Mouse (Mus musculus): ENCODE results near the gene Shb. TPM values are rescaled to one million over a fixed set of nuclear protein-coding genes. Genes with fewer than 3 reads are reported as not detected.
A peak's percentile ranks its signal among the peaks of the same experiment; 100 is the strongest.

Shb gene
- polyA plus RNA-seq, 1 experiment, result 46.3 TPM

GRCm38 (mm10) chr4:45464941-45465340, 67.3 kb downstream of the Shb start:
- Histone ChIP-seq H3K36me3 (ENCODE audit: control insufficient read depth, insufficient read depth) (peaks cover 6% of the 10 kb centered on the region), H3K4me2 (ENCODE audit: low read depth) (no peak overlapping the region), H3K27me3 (ENCODE audit: control insufficient read depth, insufficient read depth, insufficient read length) (no peaks in the 10 kb centered on the region), H3K79me2 (ENCODE audit: control insufficient read depth, insufficient read depth) (peaks cover 52% of the 10 kb centered on the region), H3ac (ENCODE audit: control insufficient read depth, insufficient read length) (no peak overlapping the region), H3K4me3 (no peak overlapping the region)
- no peak for TF ChIP-seq TCF12 (IDR thresholded peaks at IDR 0.05; ENCODE audit: insufficient read depth, poor library complexity, severe bottlenecking)
- no peak for TF ChIP-seq E2F4 (IDR thresholded peaks at IDR 0.05; ENCODE audit: insufficient read depth)
- TF ChIP-seq MYOG (IDR thresholded peaks at IDR 0.05; ENCODE audit: control insufficient read depth in 1 of 3, insufficient read depth in 1 of 3, insufficient read length in 2 of 3, low read depth in 2 of 3), result no peak
- TF ChIP-seq MYOD1 (IDR thresholded peaks at IDR 0.05; ENCODE audit: control insufficient read depth in 1 of 3, insufficient read length in 2 of 3, low read depth in 2 of 3), result no peak
- no peak for TF ChIP-seq POLR2AphosphoS2 (IDR thresholded peaks at IDR 0.05; ENCODE audit: insufficient read length, low read depth)
- TF ChIP-seq REST (IDR thresholded peaks at IDR 0.05; ENCODE audit: insufficient read depth, insufficient read length), result no peak
- no peak for TF ChIP-seq MAX (IDR thresholded peaks at IDR 0.05; ENCODE audit: low read depth)
- no peak for TF ChIP-seq CEBPB (IDR thresholded peaks at IDR 0.05; ENCODE audit: insufficient read depth, poor library complexity, severe bottlenecking)
- TF ChIP-seq USF1 (IDR thresholded peaks at IDR 0.05; ENCODE audit: low read depth), result no peak
- TF ChIP-seq POLR2A (IDR thresholded peaks at IDR 0.05; ENCODE audit: insufficient read length, low read depth), result no peak
- no peak for TF ChIP-seq TCF3 (IDR thresholded peaks at IDR 0.05; ENCODE audit: insufficient read length, low read depth)

DNA sequence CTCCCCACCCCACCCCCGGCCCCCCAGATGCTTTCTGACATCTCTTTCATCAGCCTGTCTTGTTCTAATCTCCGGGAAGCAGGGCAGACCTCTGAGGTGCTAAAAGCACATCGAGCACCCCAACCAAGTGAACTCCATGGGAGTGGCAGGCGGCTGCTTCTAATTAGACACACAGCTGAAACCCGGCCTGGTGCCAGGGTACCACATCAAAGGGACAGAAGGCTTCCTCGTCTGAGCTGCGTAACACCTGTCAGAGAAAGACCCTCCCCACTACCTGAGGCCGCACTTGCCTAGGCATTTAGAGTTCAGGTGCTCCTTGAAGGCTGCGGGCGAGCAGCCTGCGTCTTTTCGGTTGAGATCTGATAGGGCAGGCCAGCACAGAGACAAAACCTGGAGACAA, 67.7 kb downstream of the Shb start:
- Histone ChIP-seq H3K36me3 (ENCODE audit: control insufficient read depth, insufficient read depth) (peaks cover 6% of the 10 kb centered on the region), H3ac (ENCODE audit: control insufficient read depth, insufficient read length) (no peak overlapping the region), H3K79me2 (ENCODE audit: control insufficient read depth, insufficient read depth) (peaks cover 48% of the 10 kb centered on the region), H3K27me3 (ENCODE audit: control insufficient read depth, insufficient read depth, insufficient read length) (no peaks in the 10 kb centered on the region), H3K4me3 (no peak overlapping the region), H3K4me2 (ENCODE audit: low read depth) (no peak overlapping the region)
- no peak for TF ChIP-seq SRF (IDR thresholded peaks at IDR 0.05; ENCODE audit: control insufficient read depth, insufficient read length, low read depth)
- TF ChIP-seq REST (IDR thresholded peaks at IDR 0.05; ENCODE audit: insufficient read depth, insufficient read length), result no peak
- TF ChIP-seq TCF3 (IDR thresholded peaks at IDR 0.05; ENCODE audit: insufficient read length, low read depth), result no peak
- no peak for TF ChIP-seq POLR2AphosphoS2 (IDR thresholded peaks at IDR 0.05; ENCODE audit: insufficient read length, low read depth)
- no peak for TF ChIP-seq USF1 (IDR thresholded peaks at IDR 0.05; ENCODE audit: low read depth)

- Histone ChIP-seq H3K79me2 (ENCODE audit: control insufficient read depth, insufficient read depth) (peaks cover 45% of the 10 kb centered on the region), H3K4me3 (no peak overlapping the region), H3K4me2 (ENCODE audit: low read depth) (no peak overlapping the region), H3K36me3 (ENCODE audit: control insufficient read depth, insufficient read depth) (peaks cover 6% of the 10 kb centered on the region), H3ac (ENCODE audit: control insufficient read depth, insufficient read length) (no peak overlapping the region), H3K27me3 (ENCODE audit: control insufficient read depth, insufficient read depth, insufficient read length) (no peaks in the 10 kb centered on the region)
- TF ChIP-seq E2F4 (IDR thresholded peaks at IDR 0.05; ENCODE audit: insufficient read depth) (no peak), MYOG (IDR thresholded peaks at IDR 0.05; ENCODE audit: control insufficient read depth in 1 of 3, insufficient read depth in 1 of 3, insufficient read length in 2 of 3, low read depth in 2 of 3) (no peak), SRF (IDR thresholded peaks at IDR 0.05; ENCODE audit: control insufficient read depth, insufficient read length, low read depth) (no peak)
These were observed 68.1 kb downstream of the Shb start for GRCm38 (mm10) chr4:45464123-45464522.

DNA sequence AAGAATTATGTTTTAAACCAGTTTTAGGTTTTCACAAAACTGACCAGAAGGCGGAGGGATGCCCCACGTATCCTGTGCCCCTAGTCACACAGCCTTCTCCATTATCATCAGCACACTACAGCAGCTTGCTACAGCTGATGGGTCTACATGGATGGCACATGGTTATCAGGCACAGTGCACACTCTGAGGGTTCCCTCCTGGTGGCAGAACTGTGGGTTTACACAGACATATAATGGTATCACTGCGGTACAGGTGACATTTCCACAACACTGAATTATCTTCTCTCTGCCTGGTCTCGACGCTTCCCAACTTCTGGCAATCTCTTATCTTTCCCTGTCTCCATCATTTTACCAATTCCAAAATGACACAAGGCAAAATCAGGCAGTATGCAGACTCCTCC, 69.6 kb downstream of the Shb start:
- Histone ChIP-seq H3K4me2 (ENCODE audit: low read depth) (no peak overlapping the region), H3K4me3 (no peak overlapping the region), H3K27me3 (ENCODE audit: control insufficient read depth, insufficient read depth, insufficient read length) (no peaks in the 10 kb centered on the region), H3ac (ENCODE audit: control insufficient read depth, insufficient read length) (no peak overlapping the region), H3K79me2 (ENCODE audit: control insufficient read depth, insufficient read depth) (peaks cover 42% of the 10 kb centered on the region), H3K36me3 (ENCODE audit: control insufficient read depth, insufficient read depth) (peaks cover 6% of the 10 kb centered on the region)
- no peak for TF ChIP-seq TCF3 (IDR thresholded peaks at IDR 0.05; ENCODE audit: insufficient read length, low read depth)
- TF ChIP-seq MYOG (IDR thresholded peaks at IDR 0.05; ENCODE audit: control insufficient read depth in 1 of 3, insufficient read depth in 1 of 3, insufficient read length in 2 of 3, low read depth in 2 of 3), result no peak
- no peak for TF ChIP-seq SRF (IDR thresholded peaks at IDR 0.05; ENCODE audit: control insufficient read depth, insufficient read length, low read depth)
- no peak for TF ChIP-seq POLR2A (IDR thresholded peaks at IDR 0.05; ENCODE audit: insufficient read length, low read depth)
- TF ChIP-seq CEBPB (IDR thresholded peaks at IDR 0.05; ENCODE audit: insufficient read depth, poor library complexity, severe bottlenecking), result no peak
- no peak for TF ChIP-seq REST (IDR thresholded peaks at IDR 0.05; ENCODE audit: insufficient read depth, insufficient read length)
- TF ChIP-seq E2F4 (IDR thresholded peaks at IDR 0.05; ENCODE audit: insufficient read depth), result no peak
- no peak for TF ChIP-seq MYOD1 (IDR thresholded peaks at IDR 0.05; ENCODE audit: control insufficient read depth in 1 of 3, insufficient read length in 2 of 3, low read depth in 2 of 3)
- no peak for TF ChIP-seq TCF12 (IDR thresholded peaks at IDR 0.05; ENCODE audit: insufficient read depth, poor library complexity, severe bottlenecking)
- TF ChIP-seq MAX (IDR thresholded peaks at IDR 0.05; ENCODE audit: low read depth), result no peak
- TF ChIP-seq POLR2AphosphoS2 (IDR thresholded peaks at IDR 0.05; ENCODE audit: insufficient read length, low read depth), result no peak
- TF ChIP-seq USF1 (IDR thresholded peaks at IDR 0.05; ENCODE audit: low read depth), result no peak

DNA sequence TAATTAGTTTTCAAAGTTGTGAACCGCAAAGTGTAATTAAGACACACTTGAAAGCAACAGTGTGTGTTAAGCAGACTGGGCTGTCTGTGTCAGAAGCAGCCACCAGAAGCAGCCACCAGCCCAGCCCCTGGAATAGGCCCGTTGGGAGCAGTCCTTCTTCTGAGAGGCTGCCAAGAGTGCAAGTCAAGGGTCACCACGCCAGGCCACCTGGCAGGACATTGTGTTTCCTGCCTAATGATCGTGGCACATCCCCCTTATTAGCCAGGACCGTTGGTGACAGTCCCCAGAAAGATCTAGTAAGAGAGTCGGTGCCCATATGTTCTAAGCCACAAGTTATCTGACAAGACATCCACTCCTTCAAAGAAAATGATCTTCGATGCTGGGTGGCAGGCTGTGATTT, 70.6 kb downstream of the Shb start:
- peaks cover 6% of the 10 kb centered on the region for H3K36me3 ChIP-seq (ENCODE audit: control insufficient read depth, insufficient read depth)
- no peak overlapping the region for H3ac ChIP-seq (ENCODE audit: control insufficient read depth, insufficient read length)
- no peak overlapping the region for H3K4me3 ChIP-seq
- no peaks in the 10 kb centered on the region for H3K27me3 ChIP-seq (ENCODE audit: control insufficient read depth, insufficient read depth, insufficient read length)
- no peak overlapping the region for H3K4me2 ChIP-seq (ENCODE audit: low read depth)
- TF ChIP-seq MYOD1 (IDR thresholded peaks at IDR 0.05; ENCODE audit: control insufficient read depth in 1 of 3, insufficient read length in 2 of 3, low read depth in 2 of 3) (peak in 1 of 3 experiments; percentile 3), TCF3 (IDR thresholded peaks at IDR 0.05; ENCODE audit: insufficient read length, low read depth) (no peak)
- peaks cover 39% of the 10 kb centered on the region for H3K79me2 ChIP-seq (ENCODE audit: control insufficient read depth, insufficient read depth)

Data from myocyte (in vitro differentiated cells).